Mouse (Mus musculus) lung, postnatal 0 days (tissue): ENCODE results near the gene Plagl1.

Experiments used
- CTCF ChIP-seq: IDR thresholded peaks from 2 replicates; pipeline ENCODE4 v1.5.1; 2016; ENCODE audit warnings: antibody characterized with exemption, mild to moderate bottlenecking
- EP300 ChIP-seq: IDR thresholded peaks from 2 replicates; pipeline ENCODE4 v1.6.1; 2016; ENCODE audit warnings: antibody characterized with exemption, mild to moderate bottlenecking, control low read depth

GRCm38 (mm10) chr10:13090596-13091424 is 30.5 kb downstream of the Plagl1 start:
- TF ChIP-seq CTCF (no peak), EP300 (no peak)
